Mouse (Mus musculus): ENCODE measurements at regions not wholly inside any gene's neighbourhood (a gene's known extent, or its start where the extent isn't known, plus 50 kb on each side); places are given as distances from the start of the nearest gene placed in this dataset.

GRCm38 (mm10) chr7:67895166-67895565, 57.5 kb upstream of the Igf1r start:
- DNase-seq (ENCODE audit: low spot score in 2 of 2), result no peak

GRCm38 (mm10) chr7:67892917-67893316, 59.7 kb upstream of the Igf1r start:
- no peak for DNase-seq (ENCODE audit: low spot score in 2 of 2)

GRCm38 (mm10) chr7:67883040-67883439, 69.6 kb upstream of the Igf1r start:
- no peak for DNase-seq (ENCODE audit: low spot score in 2 of 2)

- peak in 1 of 2 experiments; percentile 11 for DNase-seq (ENCODE audit: low spot score in 2 of 2)
These were observed 70.0 kb upstream of the Igf1r start for GRCm38 (mm10) chr7:67882606-67883005.

GRCm38 (mm10) chr7:67878226-67878625, 74.4 kb upstream of the Igf1r start:
- no peak for DNase-seq (ENCODE audit: low spot score in 2 of 2)

GRCm38 (mm10) chr7:67877587-67877986, 75.0 kb upstream of the Igf1r start:
- no peak for DNase-seq (ENCODE audit: low spot score in 2 of 2)

GRCm38 (mm10) chr7:67854080-67855022, 94.8 kb upstream of the Synm start:
- no peak for DNase-seq (ENCODE audit: low spot score in 2 of 2)

- DNase-seq (ENCODE audit: low spot score in 2 of 2), result no peak
These were observed 93.3 kb upstream of the Synm start for GRCm38 (mm10) chr7:67852859-67853258.

GRCm38 (mm10) chr7:67849509-67849862, 89.9 kb upstream of the Synm start:
- no peak for DNase-seq (ENCODE audit: low spot score in 2 of 2)

GRCm38 (mm10) chr7:67848589-67849508, 89.3 kb upstream of the Synm start:
- peak; percentile 56 to 69 for DNase-seq (ENCODE audit: low spot score in 2 of 2)

- DNase-seq (ENCODE audit: low spot score in 2 of 2), result no peak
These were observed 87.3 kb upstream of the Synm start for GRCm38 (mm10) chr7:67846796-67847195.

GRCm38 (mm10) chr7:67836984-67837383, 77.4 kb upstream of the Synm start:
- DNase-seq (ENCODE audit: low spot score in 2 of 2), result no peak

- DNase-seq (ENCODE audit: low spot score in 2 of 2), result no peak
These were observed 76.8 kb upstream of the Synm start for GRCm38 (mm10) chr7:67836117-67836949.

GRCm38 (mm10) chr7:67831738-67832137, 72.2 kb upstream of the Synm start:
- DNase-seq (ENCODE audit: low spot score in 2 of 2), result no peak

- no peak for DNase-seq (ENCODE audit: low spot score in 2 of 2)
These were observed 67.8 kb upstream of the Synm start for GRCm38 (mm10) chr7:67827386-67827785.

GRCm38 (mm10) chr7:67826936-67827335, 67.4 kb upstream of the Synm start:
- DNase-seq (ENCODE audit: low spot score in 2 of 2), result no peak

GRCm38 (mm10) chr7:67826368-67826767, 66.8 kb upstream of the Synm start:
- DNase-seq (ENCODE audit: low spot score in 2 of 2), result no peak

- DNase-seq (ENCODE audit: low spot score in 2 of 2), result no peak
These were observed 66.2 kb upstream of the Synm start for GRCm38 (mm10) chr7:67825636-67826280.

GRCm38 (mm10) chr7:67823943-67824645, 64.6 kb upstream of the Synm start:
- no peak for DNase-seq (ENCODE audit: low spot score in 2 of 2)

GRCm38 (mm10) chr7:67819551-67819950, 60.0 kb upstream of the Synm start:
- DNase-seq (ENCODE audit: low spot score in 2 of 2), result no peak
